20 mouse cellular contexts compared by ENCODE assay signal in genomic region chr7:127309951-127310350, GRCm38 (mm10). TPM values are rescaled to one million over a fixed set of nuclear protein-coding genes. Genes with fewer than 3 reads are reported as not detected.
A peak's percentile ranks its signal among the peaks of the same experiment; 100 is the strongest.
DNase-seq lines count a peak whose midpoint lies in the region; TF ChIP-seq lines count a peak whose summit lies in the region.
"Had no signal": no experiment of that assay in that cellular context is flagged by ENCODE, and none has a peak within 500 bp of the region (broad histone marks: within the 10 kb centered on the region; RNA-seq: fewer than 3 reads in every experiment).

No protein-coding gene starts in this region.

- WGBS in embryonic facial prominence, embryonic 10.5 days = 69% methylated on average over 12 of the region's 12 CpGs

- H3K27ac ChIP-seq in gastrocnemius, adult 2 months = no peak overlapping the region
- no peak overlapping the region for H3K27ac ChIP-seq in embryonic facial prominence, embryonic 10.5 days (replicated peaks)
- H3K27ac ChIP-seq: heart, embryonic 15.5 days; hindbrain, embryonic 10.5 days had no signal

- intact Hi-C loops in gastrocnemius, adult 2 months (cut with DNase I) = loop anchor here (2.0 to 5.0 kb wide), 2 partner anchors 97 to 189 kb away; partner anchors contain the start of gene Zfp764
- intact Hi-C loops in gastrocnemius, postnatal 36 days (cut with DNase I) = loop anchor here (5.0 kb wide), 1 partner anchor 177 kb away; no protein-coding TSS in a partner anchor

- no peak for TF ChIP-seq CTCF in gastrocnemius, adult 2 months (IDR thresholded peaks at IDR 0.05)
- TF ChIP-seq CTCF in E14TG2a.4 (conservative IDR thresholded peaks at IDR 0.05; ENCODE audit: low read length) = no peak

- peaks cover 30% of the 10 kb centered on the region for H3K4me1 ChIP-seq in E14TG2a.4 (replicated peaks; ENCODE audit: low read depth, low read length)
- H3K4me1 ChIP-seq in embryonic facial prominence, embryonic 10.5 days = peaks cover 7% of the 10 kb centered on the region
- H3K4me1 ChIP-seq: hindbrain, embryonic 10.5 days had no signal

- DNase-seq in gastrocnemius, adult 2 months = peak; percentile 7
- DNase-seq in gastrocnemius, postnatal 36 days = no peak
- DNase-seq in MN1 (ENCODE audit: low spot score) = peak; percentile 14
- peak; percentile 23 for DNase-seq in embryonic facial prominence, embryonic 10.5 days (ENCODE audit: low spot score)
- no peak for DNase-seq in adrenal gland, postnatal 25 days
- no peak for DNase-seq in lung, postnatal 4 days
- no peak for DNase-seq in lung, postnatal 14 days
- DNase-seq: adrenal gland, adult 2 months; adrenal gland, postnatal 36 days; B cell, adult 2 months; cerebellum, adult 11 months; cerebellum, adult 8-10 months; cerebellum, postnatal 14 days; heart, adult 18-20 months; heart, postnatal 14 days had no signal

- H3K36me3 ChIP-seq in E14TG2a.4 (ENCODE audit: insufficient read depth, low read length) = no peaks in the 10 kb centered on the region
- no peaks in the 10 kb centered on the region for H3K36me3 ChIP-seq in embryonic facial prominence, embryonic 10.5 days (replicated peaks)
- H3K36me3 ChIP-seq: G1E; heart, embryonic 15.5 days; hindbrain, embryonic 10.5 days had no signal

- H3K9me3 ChIP-seq in E14TG2a.4 (ENCODE audit: low read length) = no peaks in the 10 kb centered on the region
- H3K9me3 ChIP-seq in embryonic facial prominence, embryonic 10.5 days = no peaks in the 10 kb centered on the region
- H3K9me3 ChIP-seq: G1E; heart, embryonic 15.5 days; hindbrain, embryonic 10.5 days had no signal

- H3K27me3 ChIP-seq in E14TG2a.4 (ENCODE audit: insufficient read depth, low read length) = peaks cover 7% of the 10 kb centered on the region
- H3K27me3 ChIP-seq in embryonic facial prominence, embryonic 10.5 days (replicated peaks; ENCODE audit: low read depth, poor library complexity, severe bottlenecking) = no peaks in the 10 kb centered on the region
- H3K27me3 ChIP-seq: heart, embryonic 15.5 days had no signal

- no peak overlapping the region for H3K4me3 ChIP-seq in gastrocnemius, adult 2 months
- 0 out of 2 replicates have a peak overlapping the region, but pooled peaks have one; percentile 20 for H3K4me3 ChIP-seq in E14TG2a.4 (replicated peaks; ENCODE audit: low read length)
- H3K4me3 ChIP-seq in embryonic facial prominence, embryonic 10.5 days = no peak overlapping the region
- H3K4me3 ChIP-seq: heart, embryonic 15.5 days; hindbrain, embryonic 10.5 days had no signal

RNA-seq across cellular contexts. Expression of gene Itgal, which starts 13.9 kb away (rescaled TPM):
- total RNA-seq in gastrocnemius, adult 2 months (2021) = under 1 TPM; 0.15 to 0.25 TPM
- total RNA-seq in gastrocnemius, postnatal 36 days (2021) = under 1 TPM; 0.27 to 0.79 TPM
- 0.73 and 0.82 TPM in 2 replicates for polyA plus RNA-seq in embryonic facial prominence, embryonic 10.5 days (2016; fragmentation: Nextera tagmentation; extraction: Ambion mirVana)
- total RNA-seq in adrenal gland, postnatal 25 days (2021) = 0.57 and 1.0 TPM in 2 replicates

RNA-seq across cellular contexts. Expression of gene Zfp768, which starts 35.4 kb away (rescaled TPM):
- total RNA-seq in gastrocnemius, adult 2 months (2021) = 10 to 100 TPM; 35.2 to 38.9 TPM
- 10 to 100 TPM; 29.4 to 30.7 TPM for total RNA-seq in gastrocnemius, postnatal 36 days (2021)
- polyA plus RNA-seq in embryonic facial prominence, embryonic 10.5 days (2016; fragmentation: Nextera tagmentation; extraction: Ambion mirVana) = 19.7 and 20.9 TPM in 2 replicates
- 31.4 and 32.8 TPM in 2 replicates for total RNA-seq in adrenal gland, postnatal 25 days (2021)
- polyA plus RNA-seq: CD4-positive, CD25-positive, alpha-beta regulatory T cell, adult 4 months had no signal

RNA-seq across cellular contexts. Expression of gene Sephs2, which starts 36.1 kb away (rescaled TPM):
- total RNA-seq in gastrocnemius, adult 2 months (2021) = 10 to 100 TPM; 30.1 to 36.3 TPM
- total RNA-seq in gastrocnemius, postnatal 36 days (2021) = 10 to 100 TPM; 28.5 to 30.0 TPM
- 82.5 and 86.4 TPM in 2 replicates for polyA plus RNA-seq in embryonic facial prominence, embryonic 10.5 days (2016; fragmentation: Nextera tagmentation; extraction: Ambion mirVana)
- 114 and 117 TPM in 2 replicates for total RNA-seq in adrenal gland, postnatal 25 days (2021)

RNA-seq across cellular contexts. Expression of gene Dctpp1, which starts 49.4 kb away (rescaled TPM):
- 10 to 100 TPM; 25.1 to 35.4 TPM for total RNA-seq in gastrocnemius, adult 2 months (2021)
- total RNA-seq in gastrocnemius, postnatal 36 days (2021) = 10 to 100 TPM; 26.8 to 29.1 TPM
- polyA plus RNA-seq in embryonic facial prominence, embryonic 10.5 days (2016; fragmentation: Nextera tagmentation; extraction: Ambion mirVana) = 363 and 380 TPM in 2 replicates
- total RNA-seq in adrenal gland, postnatal 25 days (2021) = 39.8 and 50.7 TPM in 2 replicates

Comparison
In these comparisons a context has a peak if more than half of its experiments do, and no peak if none do; other contexts are left out.
1. DNase-seq: peak in gastrocnemius, adult 2 months (single experiment), MN1 (single experiment) and embryonic facial prominence, embryonic 10.5 days (single experiment); none in gastrocnemius, postnatal 36 days (0 of 2), adrenal gland, postnatal 25 days (single experiment), lung, postnatal 4 days (0 of 2) and lung, postnatal 14 days (single experiment).